Mouse (Mus musculus) neutrophil, adult 5-6 weeks (primary cell): ENCODE results near the gene Inpp5a. TPM values are rescaled to one million over a fixed set of nuclear protein-coding genes. Genes with fewer than 3 reads are reported as not detected.

ENCODE experiments used
- ATAC-seq: fragments of 151-379, 151-347 bp; 2 replicates; pipeline ENCODE4 v1.8.0; 2017; ENCODE audit warnings: mild to moderate bottlenecking, moderate TSS enrichment; ENCODE audit not compliant: insufficient number of reproducible peaks, poor library complexity, low FRiP score, severe bottlenecking; ENCODE audit errors: extremely low read depth
- total RNA-seq: library from RNA; stranded (forward); fragments of 200-1000 nt; gene quantifications from 2 replicates; pipeline ENCODE4 v1.2.3, GENCODE M21; 2017

The Inpp5a gene
- total RNA-seq: 38.1 and 41.7 TPM in 2 replicates

DNA sequence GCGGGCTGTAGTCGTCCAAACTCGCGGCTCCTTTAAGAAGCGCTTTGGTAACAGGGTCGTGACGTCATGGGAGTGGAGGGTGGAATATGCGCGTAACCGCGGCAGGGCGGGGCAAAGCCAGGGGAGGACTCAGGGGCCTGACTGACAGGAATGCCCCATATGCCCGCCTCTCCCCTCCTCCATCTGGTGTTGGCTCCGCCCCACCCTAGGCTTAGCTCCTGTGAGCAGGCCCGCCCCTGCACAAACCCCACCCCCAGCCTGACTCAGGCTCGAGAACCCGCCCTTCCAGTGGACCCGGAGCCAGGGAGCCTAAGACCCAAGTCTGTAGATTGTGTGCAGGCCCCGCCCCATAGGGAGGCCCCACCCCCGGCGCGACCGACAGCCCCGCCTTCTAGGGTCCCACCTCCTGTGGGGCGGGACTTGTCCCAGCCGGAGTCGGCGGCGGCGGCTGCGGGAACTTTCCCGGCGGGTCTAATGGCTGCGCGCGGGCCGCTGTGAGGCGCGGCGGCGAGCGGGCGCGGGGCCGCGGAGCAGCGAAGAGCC is at the start of gene Inpp5a:
Inpp5a (plus strand) TSS at position 440 of the 543 bp plus-strand sequence.
- peak; percentile 92 for ATAC-seq

DNA sequence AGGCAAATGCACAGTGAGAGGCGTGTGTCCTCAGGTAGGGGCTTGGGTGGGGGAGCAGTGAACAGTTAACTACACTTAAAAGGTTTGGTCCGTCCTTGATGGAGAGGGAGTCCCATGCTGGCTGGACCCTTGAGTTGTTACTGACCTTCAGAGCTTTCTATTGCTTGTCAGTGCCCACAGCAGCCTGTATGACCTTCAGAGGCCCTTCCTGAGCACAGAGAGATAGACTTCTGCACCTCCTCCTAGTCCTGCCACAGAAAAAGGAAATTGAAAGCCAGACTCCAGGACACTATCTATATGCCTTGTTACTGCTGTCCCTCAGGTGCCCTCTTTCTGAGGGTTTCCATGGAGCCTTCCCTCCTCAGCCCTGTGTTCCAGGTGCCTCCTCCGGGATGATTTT is 49.7 kb upstream of the Inpp5a start:
- no peak for ATAC-seq

DNA sequence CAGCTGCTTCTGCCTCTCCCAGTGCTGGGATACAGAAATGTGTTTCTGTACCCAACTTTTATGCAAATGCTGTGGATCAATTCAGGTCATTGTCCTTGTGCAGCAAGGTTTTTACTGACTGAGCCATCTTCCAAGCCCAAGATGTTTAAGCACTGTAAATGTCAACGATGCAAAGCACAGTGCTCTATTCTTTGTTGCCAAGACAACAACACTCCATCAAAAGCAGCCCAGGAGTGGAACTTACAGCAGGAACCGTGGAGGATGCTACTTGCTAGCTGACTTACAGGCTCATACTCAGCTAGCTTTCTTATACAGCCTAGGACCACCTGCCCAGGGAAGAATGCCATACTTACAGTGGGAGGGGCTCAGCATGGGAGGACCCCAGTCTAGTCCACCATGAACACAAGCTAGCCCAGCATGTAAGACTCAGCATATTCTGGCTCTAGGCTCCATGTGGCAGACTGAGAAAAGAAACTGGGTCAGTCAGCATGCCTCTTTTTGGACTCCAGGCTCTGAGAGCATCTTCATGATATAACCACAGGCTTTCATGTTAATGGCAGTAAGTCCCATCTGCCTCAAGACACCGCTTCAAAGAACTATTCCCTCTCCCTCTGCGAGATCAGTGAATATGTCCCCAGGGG is 47.8 kb upstream of the Inpp5a start:
- no peak for ATAC-seq

DNA sequence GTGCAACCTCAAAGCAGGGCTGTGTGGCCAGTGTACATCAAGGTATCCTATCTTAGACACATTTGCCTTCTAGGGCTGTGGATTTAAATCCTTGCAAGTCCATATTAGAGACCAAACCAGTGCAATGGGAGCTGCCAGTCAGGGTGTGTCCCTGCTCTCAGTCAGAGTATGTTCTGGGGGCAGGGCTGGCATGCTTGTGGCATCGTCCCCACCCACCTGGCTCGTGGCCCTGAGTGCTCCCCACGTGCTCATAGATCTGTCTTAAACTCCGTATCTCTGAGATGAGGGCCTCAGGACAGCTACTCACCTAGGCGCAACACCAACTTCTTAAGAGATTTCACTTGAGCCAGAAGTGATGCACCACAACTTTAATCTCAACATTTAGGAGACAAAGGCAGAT is 46.1 kb upstream of the Inpp5a start:
- ATAC-seq: no peak

DNA sequence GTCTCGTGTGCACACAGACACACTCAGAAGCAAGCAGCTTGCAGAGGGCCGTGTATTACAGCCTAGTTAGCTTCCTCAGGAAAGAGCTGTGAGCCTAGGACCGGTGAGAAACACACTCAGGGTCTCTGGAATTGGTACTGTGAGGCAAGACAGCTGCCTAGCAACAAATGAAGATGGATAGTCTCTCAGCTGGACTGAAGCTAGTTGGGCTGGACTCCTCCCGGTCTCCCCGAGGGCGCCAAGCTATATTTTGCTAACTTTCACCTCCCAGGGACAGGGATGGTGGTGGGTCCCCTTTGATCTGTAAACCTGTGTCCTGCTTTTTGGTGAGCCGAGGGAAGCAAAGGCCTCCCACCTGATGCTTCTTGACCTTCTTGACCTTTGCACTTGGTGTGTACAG is 41.9 kb upstream of the Inpp5a start:
- ATAC-seq: no peak

DNA sequence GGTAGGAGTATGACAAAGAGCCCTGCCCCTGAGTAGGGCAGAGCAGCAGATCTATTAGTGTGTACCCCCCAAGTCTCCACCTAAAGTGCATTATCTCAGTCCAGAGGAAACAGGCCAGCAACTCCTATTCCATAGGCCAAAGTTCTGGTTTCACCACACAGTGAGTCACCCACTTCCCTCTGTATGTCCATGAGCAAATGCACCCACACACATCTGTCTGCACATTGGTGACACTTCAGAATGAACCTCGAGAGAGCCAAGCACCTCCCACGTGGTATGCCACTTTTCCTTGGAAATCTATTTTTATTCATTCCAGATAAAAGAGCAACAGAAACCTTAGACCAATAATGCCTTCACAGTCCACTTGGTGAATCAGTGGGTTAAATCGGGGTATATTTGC is 38.3 kb upstream of the Inpp5a start:
- ATAC-seq: no peak

DNA sequence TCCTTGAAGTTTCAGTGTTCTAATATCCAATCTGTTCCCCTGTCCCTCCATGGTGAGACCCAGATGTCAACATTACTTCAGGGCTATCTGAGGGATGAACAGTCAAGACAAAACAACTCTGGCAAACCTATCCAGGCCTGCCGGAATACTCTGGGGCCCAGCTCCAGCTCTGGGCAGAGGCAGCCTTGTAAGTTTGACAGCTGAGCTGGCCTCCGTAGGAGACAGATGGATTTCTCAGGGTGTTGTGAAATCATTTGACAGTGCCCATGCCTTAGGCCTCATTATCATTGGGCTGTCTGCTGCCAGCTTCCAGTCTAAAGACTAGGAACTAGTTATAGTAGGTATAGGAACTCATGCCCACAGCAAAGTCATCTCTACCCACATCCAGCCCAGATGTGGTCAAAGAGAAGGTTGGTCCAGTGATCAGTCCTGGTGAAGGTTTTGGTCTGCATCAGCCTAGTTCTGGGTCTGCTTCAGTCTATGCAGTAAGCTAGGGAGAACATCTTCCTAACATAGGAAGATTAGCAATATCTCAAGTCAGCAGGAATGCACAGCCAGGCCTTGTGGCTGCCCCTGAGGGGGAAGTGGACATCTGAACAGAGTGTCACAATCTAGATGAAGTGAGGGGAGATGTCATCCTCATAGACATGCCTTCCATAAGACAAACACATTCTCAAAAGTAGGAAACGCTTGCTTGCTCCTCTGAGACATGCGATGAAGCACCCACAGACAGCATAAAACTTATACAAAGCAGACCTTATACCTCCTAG is 34.4 kb upstream of the Inpp5a start:
- ATAC-seq: no peak

DNA sequence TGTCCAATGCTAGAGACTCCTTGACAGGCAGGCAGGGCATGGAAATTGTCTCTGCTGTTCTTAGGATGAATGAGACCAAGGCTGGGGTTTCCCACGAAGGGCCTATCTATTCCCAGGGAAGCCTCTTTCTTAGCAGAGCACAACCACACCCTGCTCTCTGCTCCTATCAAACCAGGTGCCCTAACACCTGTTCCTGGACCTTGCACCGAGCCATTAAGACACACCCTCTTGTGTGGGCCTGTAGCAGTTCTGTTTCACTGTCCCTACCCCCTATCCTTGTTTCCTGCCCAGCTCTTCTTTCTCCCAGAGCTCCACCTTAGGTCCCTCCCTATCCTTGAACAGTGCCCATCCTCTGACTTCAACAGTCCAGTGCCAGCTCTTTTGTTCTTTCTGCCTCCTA is 31.9 kb upstream of the Inpp5a start:
- ATAC-seq: no peak

DNA sequence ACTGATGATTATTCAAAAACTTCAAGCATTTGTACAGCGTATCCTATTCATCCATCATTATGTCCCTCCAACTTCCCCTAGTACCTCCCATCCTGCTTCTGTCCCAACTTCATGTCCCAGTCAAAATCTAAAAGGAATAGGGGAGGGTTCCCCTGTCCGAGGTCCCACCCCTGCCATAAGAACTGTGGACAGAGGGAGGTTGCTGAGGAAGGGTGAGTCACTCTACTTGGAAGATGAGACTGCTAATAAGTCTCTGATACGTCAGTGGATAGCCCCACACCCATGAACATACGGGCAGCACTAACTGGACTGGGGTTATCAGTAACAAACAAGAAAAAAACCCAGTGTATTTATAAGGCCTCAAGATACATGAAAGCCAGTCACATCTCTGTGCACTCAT is 29.0 kb upstream of the Inpp5a start:
- no peak for ATAC-seq

DNA sequence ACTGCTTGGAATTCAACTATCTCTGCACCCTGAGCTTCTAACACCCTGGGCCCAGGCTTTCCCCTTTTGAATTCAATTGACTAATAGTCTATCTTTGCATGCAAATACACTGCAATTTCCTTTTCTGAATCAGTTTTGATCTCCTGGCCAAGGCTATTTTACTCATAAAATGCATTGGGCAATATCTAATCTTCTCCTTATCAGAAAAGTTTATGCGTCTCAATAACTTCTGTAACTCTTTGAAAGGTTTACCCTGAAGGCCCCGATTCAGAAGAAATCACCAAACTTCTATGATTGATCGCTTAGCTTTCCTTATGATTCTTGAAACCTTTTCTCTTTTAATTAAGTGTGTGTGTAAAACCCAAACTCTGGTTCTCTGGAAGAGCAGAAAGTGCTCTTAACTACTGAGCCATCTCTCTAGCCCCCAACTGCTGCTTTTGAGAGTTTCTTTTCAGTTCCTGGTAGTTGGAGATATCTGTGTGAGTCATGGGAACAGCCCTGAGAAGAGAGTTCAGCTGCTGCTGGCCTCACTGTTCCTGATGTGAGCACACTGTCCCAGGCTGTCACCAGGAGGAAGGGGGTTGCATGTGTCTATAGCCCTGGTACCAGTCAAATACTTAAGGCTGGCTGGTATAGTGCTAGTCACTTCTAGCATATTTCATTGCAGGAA is 27.9 kb upstream of the Inpp5a start:
- ATAC-seq: no peak

DNA sequence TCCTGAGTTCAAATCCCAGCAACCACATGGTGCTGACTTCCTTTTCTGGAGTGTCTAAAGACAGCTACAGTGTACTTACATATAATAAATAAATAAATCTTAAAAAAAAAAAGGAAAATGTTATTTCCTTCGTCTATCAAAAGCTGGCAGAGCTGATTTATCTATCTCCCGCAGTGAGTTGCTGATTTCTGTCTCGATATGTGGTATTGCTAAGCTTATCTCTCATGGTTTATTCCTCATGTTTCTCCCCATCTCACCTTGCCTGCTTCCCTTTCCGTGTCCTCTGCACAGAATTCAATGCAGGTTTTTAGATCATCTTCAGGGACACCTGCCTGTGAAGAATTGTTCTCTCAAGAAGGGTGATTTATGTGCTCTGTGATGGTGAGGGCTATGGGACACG is 27.1 kb upstream of the Inpp5a start:
- no peak for ATAC-seq

DNA sequence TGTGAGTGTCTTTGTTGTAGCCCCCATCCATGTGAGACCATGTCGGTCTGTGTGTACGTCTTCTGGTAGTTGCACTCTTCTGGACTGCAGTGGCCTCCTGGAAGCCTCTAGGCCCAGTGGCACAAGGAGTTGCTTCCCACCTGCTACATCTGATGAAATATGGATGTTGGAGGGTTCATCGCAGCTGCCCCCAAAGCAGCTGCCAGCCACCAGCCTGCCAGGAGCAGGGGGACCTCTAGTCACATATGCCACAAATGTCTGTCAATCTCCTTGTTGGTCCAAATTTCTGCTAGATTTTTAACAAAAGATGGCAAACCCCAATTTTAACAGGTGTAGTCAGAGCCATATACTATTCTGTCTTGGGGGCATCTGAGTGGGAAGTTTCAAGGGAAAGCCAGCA is 26.4 kb upstream of the Inpp5a start:
- ATAC-seq: no peak

DNA sequence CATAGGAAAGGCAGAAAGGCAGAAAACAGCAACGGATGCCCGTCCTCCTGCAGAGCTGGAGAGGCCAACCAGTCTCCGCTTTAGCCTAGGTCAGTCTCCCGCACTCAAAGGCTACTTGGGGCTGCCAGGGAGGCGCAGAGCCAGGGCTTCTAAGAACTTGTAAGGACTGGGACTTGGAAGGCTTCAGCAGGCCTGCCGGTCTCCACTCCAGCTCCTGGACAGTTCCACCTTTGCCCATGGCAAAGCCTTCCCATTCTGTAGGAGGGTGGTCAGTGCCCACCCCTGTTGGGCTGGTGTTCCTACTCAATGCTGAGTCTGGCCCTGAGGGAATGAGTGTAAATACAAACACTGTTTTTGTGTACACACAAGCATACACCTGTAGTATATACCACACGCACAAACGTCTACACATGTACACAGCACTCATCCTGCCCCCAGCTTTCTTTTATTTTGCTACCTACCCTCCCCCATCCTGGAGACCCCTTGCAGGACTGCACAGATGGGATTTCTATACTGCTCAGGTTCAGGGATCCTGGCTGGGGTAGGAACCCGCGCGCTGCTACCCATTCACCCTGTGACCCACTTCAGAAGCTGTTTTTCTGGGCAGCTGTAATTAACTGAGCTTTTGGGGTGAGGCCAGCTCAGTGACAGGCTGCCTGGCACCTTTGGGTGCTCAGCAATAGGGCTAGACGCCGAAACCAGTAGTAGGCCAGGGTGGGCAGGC is 25.5 kb upstream of the Inpp5a start:
- ATAC-seq: no peak

DNA sequence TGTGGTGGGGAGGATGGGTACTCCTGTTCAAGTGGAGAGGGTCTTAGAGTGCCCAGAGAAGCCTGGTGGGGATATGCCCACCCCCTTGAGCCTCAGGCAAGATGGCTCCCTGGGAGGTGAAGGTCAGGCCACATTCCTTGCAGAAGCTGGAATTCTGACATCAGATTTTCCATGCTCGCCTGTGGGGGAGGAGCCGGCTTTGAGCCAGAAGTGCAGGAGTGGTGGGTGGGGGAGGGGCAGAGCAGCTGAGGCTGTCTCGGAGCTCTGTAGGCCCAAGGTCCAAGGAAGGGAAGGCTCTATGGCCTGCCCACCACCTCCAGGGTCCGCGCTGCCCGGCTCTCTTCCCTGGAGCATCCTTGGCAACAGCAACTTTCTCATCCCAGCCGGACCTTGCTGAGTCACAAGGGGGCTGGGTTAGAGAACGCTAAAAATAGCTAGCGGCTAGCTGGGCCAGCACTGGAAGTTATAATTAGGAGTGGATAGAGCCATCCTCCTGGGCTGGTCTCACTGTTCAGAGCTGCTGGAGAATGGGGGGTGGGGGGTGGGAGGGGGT is 24.8 kb upstream of the Inpp5a start:
- no peak for ATAC-seq

DNA sequence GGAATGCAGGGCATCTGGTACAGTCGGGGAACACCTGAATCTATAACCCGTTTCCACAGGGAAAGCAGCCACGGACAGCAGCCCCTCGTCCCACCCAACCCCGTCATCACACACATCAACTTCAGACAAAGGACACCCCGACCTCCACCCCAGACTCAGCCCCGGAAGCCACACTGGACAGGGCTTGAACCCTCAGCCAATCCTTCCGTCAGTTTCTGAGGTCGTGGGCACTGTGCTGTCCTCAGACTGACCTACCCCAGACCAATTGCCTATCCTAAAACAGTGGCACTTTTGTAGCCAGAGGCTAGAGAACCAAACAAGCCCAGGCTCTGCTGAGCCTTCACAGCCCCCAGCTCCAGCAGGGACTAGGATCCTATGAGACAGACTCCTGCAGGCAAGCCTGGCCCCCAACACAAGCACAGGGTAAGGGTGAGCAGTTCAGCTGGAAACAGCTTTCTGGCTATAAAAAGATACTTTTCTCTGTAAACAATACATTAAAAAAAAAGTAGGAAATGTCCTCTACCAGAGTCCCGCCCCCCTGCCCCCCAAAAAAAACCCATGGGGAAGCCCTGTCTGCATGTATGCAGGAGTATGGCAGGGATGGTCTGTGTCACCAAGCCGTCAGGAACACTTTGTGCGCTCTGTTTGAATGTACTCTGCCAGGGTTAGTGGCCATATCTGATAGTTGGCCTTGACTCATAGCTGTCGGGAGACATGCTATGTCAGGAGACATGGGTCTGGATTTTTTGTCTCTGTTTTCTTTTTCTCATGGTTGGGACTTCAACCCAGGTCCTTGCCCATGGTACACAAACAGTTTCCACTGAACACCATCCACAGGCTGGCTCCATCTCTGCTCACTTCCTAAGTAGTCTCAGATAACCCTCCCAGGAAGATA is 23.7 kb upstream of the Inpp5a start:
- no peak for ATAC-seq

DNA sequence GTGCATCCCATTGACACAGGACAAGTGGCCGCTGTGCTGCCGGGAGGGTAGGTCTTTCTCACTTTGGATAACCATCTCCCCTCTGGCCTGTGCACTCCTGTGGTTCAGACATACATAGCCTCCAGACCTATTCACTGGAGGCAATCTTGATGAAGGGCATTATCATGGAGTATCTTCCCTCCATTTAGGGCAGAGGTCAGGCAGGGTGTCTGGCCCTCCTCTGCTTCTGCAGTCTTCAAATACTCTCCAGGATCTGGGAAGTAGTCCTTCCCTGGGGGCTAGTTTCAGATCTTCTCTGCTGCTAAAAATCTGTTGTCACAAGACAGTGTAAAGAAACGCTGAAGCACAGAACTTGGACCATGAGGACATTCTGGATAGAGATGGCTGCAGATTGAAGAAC is 22.8 kb upstream of the Inpp5a start:
- no peak for ATAC-seq

DNA sequence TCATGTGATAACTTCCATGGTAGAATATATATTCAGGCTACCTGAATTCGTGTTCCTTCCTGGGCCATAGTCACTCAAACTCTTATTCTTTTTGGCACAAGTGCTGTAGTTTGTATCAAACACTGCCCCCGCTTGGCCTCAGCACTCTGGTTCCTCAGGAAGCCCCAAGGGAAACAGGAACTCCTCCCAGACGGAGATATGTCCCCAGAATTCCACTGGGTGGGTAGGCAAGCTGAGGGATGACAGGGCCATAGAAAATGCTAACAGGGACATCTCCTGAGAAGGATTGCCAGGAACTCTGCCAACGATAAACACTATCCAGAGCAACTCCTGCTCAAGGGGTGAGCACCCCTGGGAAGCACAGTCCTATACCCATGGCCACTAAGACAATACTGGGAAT is 22.4 kb upstream of the Inpp5a start:
- ATAC-seq: no peak

DNA sequence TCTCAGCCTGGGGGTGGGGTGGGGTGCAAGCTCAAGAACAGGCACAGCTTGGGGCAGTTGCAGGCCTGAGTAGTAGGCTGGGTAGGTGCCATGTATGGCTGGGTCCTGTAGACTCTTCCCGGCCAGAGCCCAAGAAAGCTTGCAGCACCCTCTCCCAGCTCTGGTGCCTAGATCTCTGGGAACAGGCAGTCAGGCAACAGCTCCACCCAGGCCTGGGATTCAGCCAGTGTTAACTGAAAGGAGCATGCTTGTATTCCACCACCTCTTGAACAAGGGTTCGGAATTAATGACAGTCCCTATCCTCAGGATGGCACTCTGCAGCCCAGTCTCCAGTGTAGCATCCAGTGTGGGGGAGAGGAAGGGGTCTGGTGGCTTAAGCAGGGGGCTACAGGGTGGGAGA is 20.7 kb upstream of the Inpp5a start:
- ATAC-seq: no peak
